In the genomic region with DNA sequence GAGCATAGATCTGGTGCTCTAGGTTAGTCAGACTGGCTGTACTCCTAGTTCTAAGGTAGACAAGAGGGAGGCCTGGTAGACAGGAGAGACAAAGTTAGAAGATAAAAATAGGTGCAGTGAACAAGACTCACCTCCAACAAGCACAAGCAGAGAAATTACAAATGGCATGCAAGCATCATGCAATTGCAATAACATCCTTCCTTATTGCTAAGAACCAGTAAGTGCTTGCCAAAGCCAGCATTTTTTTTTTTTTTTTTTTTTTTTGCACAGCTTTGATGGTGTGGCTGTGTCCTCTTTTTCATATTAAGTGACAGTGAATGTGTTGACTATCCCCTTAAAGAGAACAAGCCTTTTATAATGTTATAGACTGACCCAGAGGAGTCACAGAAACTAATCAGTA, we compare ENCODE assay signal across 22 mouse cellular contexts.
DNase-seq lines count a peak whose midpoint lies in the region; ATAC-seq lines count a peak whose summit lies in the region.
"Had no signal": no experiment of that assay in that cellular context is flagged by ENCODE, and none has a peak within 500 bp of the region (broad histone marks: within the 10 kb centered on the region; RNA-seq: fewer than 3 reads in every experiment).

No protein-coding gene starts in this region.

- no peak overlapping the region for H3K9ac ChIP-seq in hindbrain, embryonic 14.5 days
- no peak overlapping the region for H3K9ac ChIP-seq in hindbrain, embryonic 16.5 days (ENCODE audit: low read depth, low read length)
- H3K9ac ChIP-seq: embryonic facial prominence, embryonic 13.5 days; embryonic facial prominence, embryonic 15.5 days; forebrain, embryonic 13.5 days; forebrain, embryonic 15.5 days had no signal

- DNase-seq in hindbrain, embryonic 14.5 days (ENCODE audit: low spot score) = no peak
- DNase-seq in urinary bladder, postnatal 25 days (ENCODE audit: low spot score) = no peak
- no peak for DNase-seq in left cerebral cortex, adult 11 months (ENCODE audit: low spot score)
- DNase-seq: adrenal gland, adult 2 months; adrenal gland, postnatal 10 days; adrenal gland, postnatal 25 days; cerebellum, adult 11 months; cerebellum, adult 18-20 months; cerebellum, adult 8-10 months; cerebellum, adult 9-11 months; cerebellum, postnatal 14 days; cerebellum, postnatal 36 days; embryo, embryonic 11 days had no signal

- no peaks in the 10 kb centered on the region for H3K9me3 ChIP-seq in hindbrain, embryonic 14.5 days (ENCODE audit: control insufficient read depth, low read length)
- H3K9me3 ChIP-seq in hindbrain, embryonic 16.5 days (ENCODE audit: control insufficient read depth, low read length) = no peaks in the 10 kb centered on the region
- H3K9me3 ChIP-seq: embryonic facial prominence, embryonic 13.5 days; embryonic facial prominence, embryonic 15.5 days; forebrain, embryonic 10.5 days; forebrain, embryonic 13.5 days; forebrain, embryonic 15.5 days had no signal

- H3K4me1 ChIP-seq in hindbrain, embryonic 14.5 days (replicated peaks; ENCODE audit: control insufficient read depth, insufficient read depth, low read length) = no peaks in the 10 kb centered on the region
- H3K4me1 ChIP-seq in hindbrain, embryonic 16.5 days (ENCODE audit: control insufficient read depth, insufficient read depth, low read depth, low read length) = no peaks in the 10 kb centered on the region

- H3K27ac ChIP-seq in hindbrain, embryonic 14.5 days = 0 out of 2 replicates have a peak overlapping the region, but pooled peaks have one; percentile 9
- H3K27ac ChIP-seq in hindbrain, embryonic 16.5 days (ENCODE audit: low read depth, low read length) = no peak overlapping the region
- H3K27ac ChIP-seq: embryonic facial prominence, embryonic 13.5 days; forebrain, embryonic 10.5 days; forebrain, embryonic 13.5 days had no signal

- no peak overlapping the region for H3K4me3 ChIP-seq in hindbrain, embryonic 14.5 days (replicated peaks; ENCODE audit: low read length)
- no peak overlapping the region for H3K4me3 ChIP-seq in hindbrain, embryonic 16.5 days (ENCODE audit: low read length)
- H3K4me3 ChIP-seq: embryonic facial prominence, embryonic 13.5 days; embryonic facial prominence, embryonic 15.5 days; erythroblast, embryonic 14.5 days; forebrain, embryonic 10.5 days; forebrain, embryonic 13.5 days; forebrain, embryonic 15.5 days had no signal

- no peaks in the 10 kb centered on the region for H3K27me3 ChIP-seq in hindbrain, embryonic 14.5 days (ENCODE audit: control insufficient read depth, insufficient read depth, low read length)
- no peaks in the 10 kb centered on the region for H3K27me3 ChIP-seq in hindbrain, embryonic 16.5 days (replicated peaks; ENCODE audit: control insufficient read depth, insufficient read depth, low read length)
- H3K27me3 ChIP-seq: embryonic facial prominence, embryonic 15.5 days; forebrain, embryonic 13.5 days; forebrain, embryonic 15.5 days had no signal

- peaks cover 84% of the 10 kb centered on the region for H3K36me3 ChIP-seq in hindbrain, embryonic 14.5 days (replicated peaks; ENCODE audit: control insufficient read depth, insufficient read depth)
- H3K36me3 ChIP-seq in hindbrain, embryonic 16.5 days (ENCODE audit: control insufficient read depth, insufficient read depth, low read length) = peaks cover 31% of the 10 kb centered on the region

- no peak overlapping the region for H3K4me2 ChIP-seq in hindbrain, embryonic 14.5 days (replicated peaks)
- H3K4me2 ChIP-seq in hindbrain, embryonic 16.5 days (ENCODE audit: low read length) = no peak overlapping the region
- H3K4me2 ChIP-seq: embryonic facial prominence, embryonic 13.5 days; embryonic facial prominence, embryonic 15.5 days; forebrain, embryonic 13.5 days; forebrain, embryonic 15.5 days had no signal

- ATAC-seq in hindbrain, embryonic 14.5 days (ENCODE audit: low FRiP score) = no peak
- ATAC-seq in hindbrain, embryonic 16.5 days = no peak
- peak; percentile 37; the same call in 1 of the 2 replicates for ATAC-seq in granulocyte monocyte progenitor cell, adult 5-6 weeks (replicated peaks; ENCODE audit: poor library complexity, severe bottlenecking)
- ATAC-seq in megakaryocyte, adult 5-6 weeks (ENCODE audit: poor library complexity, severe bottlenecking) = peak; percentile 72
- ATAC-seq: forebrain, embryonic 13.5 days; forebrain, embryonic 15.5 days had no signal

Comparison
In these comparisons a context has a peak if more than half of its experiments do, and no peak if none do; other contexts are left out.
1. ATAC-seq: peak in granulocyte monocyte progenitor cell, adult 5-6 weeks (single experiment) and megakaryocyte, adult 5-6 weeks (single experiment); none in hindbrain, embryonic 14.5 days (single experiment) and hindbrain, embryonic 16.5 days (single experiment).